Mouse (Mus musculus) testis, adult 2 months (tissue): ENCODE data around the gene Gm37240.

ENCODE experiments used
- CTCF ChIP-seq: fragments of 200-500 bp; IDR thresholded peaks from 2 replicates; pipeline ENCODE4 v1.5.1; 2012; ENCODE audit warnings: low read depth, mild to moderate bottlenecking, inconsistent platforms, low read length, moderate library complexity; ENCODE audit not compliant: control insufficient read depth, insufficient read depth, insufficient replicate concordance
- POLR2A ChIP-seq: fragments of 200-500 bp; IDR thresholded peaks from 2 replicates; pipeline ENCODE4 v1.6.1; 2012; ENCODE audit warnings: low read depth, mild to moderate bottlenecking, inconsistent platforms, low read length, moderate library complexity; ENCODE audit not compliant: control insufficient read depth

- TF ChIP-seq POLR2A (no peak), CTCF (no peak)
These were observed 1245.9 kb downstream of the Gm37240 start for GRCm38 (mm10) chr3:84641391-84641790.
